Mouse (Mus musculus) cerebellum, adult 9-10 months (tissue): ENCODE data around the gene Dlg2.
"Not testable (repeated sequence)": the region's sequence is repeated elsewhere in the genome, so short reads cannot be mapped to it uniquely, and the experiment has no call there.

Experiments
- DNase-seq: peaks from one replicate; pipeline ENCODE4 v3.0.0; 2022

The Dlg2 gene

DNA sequence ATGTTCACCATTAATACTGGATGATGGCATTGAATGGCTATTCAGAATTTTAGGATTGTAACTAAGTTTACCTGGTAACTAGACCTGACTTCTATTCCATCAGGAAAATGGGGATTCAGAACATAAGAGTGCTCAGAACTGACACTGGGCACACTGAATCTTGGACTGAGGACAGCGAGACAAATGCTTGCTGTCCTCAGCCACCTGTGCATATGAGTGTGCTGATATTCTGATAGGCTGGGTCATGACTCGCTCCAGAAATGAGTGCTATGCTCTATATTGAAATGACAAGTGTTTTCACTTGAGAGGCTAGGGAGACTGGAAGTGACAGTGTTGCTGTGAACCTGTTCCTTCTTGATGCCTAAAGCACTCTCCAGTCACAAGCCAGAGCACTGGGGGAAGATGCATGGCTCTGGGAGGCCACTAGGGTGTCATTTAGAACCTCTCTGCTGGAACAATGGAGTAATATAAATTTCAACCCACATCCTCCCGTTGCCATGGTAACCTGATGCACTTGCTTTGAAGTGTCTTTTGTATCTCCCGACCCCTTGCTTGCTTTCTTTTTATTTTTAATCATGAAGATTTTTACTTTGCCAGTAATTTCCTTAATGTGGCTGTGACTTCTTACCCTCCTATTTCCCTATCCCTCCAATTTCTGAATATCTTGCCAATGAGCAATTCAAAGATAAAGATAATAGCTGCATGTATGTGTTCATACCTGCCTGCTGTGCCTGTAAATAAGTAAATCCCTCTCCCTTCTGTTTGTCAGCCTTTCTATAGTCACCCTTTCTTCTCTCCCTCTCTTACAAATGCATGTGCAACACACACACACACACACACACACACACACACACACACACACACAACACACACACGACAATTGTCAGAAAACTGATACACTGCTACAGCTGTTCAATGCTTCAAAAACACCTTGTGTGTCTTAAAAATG, 367.1 kb downstream of the Dlg2 start:
- DNase-seq: peak; percentile 13

DNA sequence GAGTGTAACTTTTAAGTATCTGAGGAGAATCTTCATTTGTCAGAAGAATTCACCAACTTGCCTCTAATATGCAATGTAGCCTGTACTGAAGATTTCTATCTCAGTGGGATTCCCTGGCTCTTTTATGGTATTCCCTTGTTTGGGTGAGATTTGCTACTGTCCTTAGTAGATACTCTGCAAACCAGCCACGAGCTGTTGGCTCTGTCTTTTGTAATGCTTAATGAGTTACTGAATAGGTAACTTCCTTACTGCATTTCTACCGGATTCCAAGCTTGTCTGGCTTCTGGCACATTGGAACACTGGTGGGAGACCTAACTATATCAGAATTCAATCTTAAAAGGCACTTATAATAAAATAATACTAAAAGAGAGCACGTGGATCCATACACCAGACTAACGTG, 400.3 kb downstream of the Dlg2 start:
- not testable (repeated sequence) for DNase-seq

DNA sequence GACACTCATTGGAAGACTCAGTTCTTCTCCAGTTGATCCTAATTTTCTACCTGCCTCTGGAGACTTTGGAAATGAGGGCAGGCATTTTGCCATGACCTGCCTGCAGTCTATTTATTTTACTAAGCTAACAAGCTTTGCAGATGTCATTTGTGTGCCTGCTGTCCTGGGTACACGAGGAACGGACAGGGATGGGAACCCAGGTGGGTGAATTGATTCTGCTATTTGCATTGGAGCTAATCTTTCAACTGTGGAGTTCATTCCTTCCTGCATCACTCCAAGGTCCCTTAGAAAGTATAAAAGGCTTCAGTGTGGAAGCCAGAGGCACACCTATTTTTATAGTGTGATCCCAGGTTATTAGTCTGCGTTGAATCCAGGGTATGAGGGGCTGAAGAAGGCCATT, 406.3 kb downstream of the Dlg2 start:
- peak; percentile 16 for DNase-seq

DNA sequence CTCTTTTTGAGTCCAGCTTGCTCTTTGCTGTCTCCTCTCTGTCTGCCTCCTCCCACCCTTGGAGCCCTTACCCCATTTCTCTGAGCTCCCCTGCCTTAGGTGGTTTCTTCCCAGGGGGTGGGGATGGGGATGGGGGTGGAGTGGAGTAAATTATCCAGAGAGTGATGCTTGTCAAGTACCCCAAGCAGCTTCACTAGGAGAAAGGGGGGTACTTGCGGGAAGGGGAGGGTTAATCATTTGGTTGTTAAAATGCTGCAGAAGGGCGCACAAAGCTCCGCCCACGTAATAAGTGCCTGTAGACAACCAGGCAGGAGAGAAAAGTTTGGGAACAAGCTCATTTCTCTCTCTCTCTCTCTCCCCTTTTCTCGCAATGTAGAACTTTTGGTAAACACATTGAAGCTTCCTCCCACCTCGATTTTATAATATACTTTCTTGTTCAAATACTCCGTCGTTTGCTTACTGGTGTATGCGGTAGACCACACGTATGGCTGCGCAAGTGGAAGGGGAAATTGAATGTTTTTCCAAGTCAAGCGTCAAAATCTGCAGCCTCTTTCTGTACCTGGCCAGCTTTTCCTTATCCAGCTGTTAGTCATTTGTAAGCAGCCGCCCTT, 410.0 kb downstream of the Dlg2 start:
- no peak for DNase-seq

DNA sequence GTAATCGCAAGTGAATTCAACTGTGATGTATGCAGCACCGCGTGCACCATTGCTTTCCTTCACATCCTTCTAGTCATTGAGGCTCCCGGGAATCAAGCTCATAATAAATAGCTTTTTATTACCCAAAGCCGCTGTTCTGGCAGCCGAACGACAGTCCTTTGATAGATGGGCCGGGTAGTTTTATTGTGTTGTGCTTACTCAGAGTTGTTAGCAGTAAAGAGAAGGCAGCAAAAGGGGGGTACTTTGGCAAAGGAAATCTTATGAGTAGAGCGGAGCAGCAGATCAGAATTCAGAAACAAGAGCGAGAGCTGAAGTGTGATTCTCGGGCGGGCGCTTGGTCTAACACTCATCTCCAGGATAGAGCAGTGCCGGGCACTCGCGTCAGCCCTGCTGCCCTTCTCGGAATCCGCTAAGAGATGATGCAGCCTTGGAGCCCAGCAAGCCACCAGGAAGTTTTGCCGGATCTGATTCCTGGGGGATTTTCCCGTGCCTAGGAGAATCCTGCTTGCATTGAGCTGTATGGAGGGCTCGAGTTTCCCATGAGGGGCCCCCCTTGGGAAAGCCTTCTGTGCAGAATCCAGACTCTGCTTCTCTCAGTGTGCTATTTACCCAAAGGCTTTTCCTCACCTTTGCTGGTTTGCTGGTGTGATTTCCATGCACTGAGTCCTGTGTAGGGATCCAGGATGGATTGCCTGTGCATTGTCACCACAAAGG, 410.7 kb downstream of the Dlg2 start:
- peak; percentile 36 for DNase-seq

- peak; percentile 14 for DNase-seq
Measured at GRCm38 (mm10) chr7:90927441-90927840, 451.0 kb downstream of the Dlg2 start.

DNA sequence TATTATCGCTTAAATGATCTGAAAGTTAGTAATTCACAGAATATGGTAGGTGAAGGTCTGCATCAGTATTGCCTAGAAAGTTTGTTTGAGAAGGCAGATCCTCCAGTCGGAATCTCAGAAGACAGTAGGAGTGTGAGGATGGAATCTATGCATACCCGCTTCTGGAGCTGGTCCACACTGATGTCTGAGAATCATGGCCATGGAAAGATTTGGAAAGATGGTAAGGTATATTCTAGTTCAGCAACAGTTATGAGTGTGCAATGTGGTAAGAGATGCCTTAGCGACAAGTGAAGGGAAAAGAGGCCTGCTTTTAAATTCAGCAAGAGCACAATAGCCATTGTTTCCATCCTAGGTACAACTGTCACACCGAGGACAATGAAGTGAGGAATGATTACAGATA, 464.3 kb downstream of the Dlg2 start:
- no peak for DNase-seq

GRCm38 (mm10) chr7:90947073-90947472, 470.6 kb downstream of the Dlg2 start:
- no peak for DNase-seq

DNA sequence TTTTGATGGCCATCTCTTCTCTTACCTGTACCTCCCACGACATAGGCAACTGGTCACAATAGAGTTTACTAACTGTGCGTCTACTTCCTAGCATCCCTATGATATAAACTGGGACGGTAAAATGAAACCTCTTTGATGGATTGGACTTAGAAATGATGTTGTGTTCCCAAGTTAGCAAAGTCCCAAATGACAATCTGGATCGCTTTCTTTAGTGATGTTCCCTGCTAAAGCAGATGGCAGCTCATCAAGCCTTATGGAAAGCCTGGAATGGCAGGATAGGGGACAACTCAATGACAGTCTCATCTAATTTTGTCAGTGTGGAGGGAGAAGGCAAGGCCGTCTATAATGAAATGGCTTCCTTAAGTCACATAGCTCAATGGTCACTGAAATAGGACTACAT, 472.7 kb downstream of the Dlg2 start:
- DNase-seq: no peak

- DNase-seq: no peak
Measured at GRCm38 (mm10) chr7:90977241-90977640, 500.8 kb downstream of the Dlg2 start.

DNA sequence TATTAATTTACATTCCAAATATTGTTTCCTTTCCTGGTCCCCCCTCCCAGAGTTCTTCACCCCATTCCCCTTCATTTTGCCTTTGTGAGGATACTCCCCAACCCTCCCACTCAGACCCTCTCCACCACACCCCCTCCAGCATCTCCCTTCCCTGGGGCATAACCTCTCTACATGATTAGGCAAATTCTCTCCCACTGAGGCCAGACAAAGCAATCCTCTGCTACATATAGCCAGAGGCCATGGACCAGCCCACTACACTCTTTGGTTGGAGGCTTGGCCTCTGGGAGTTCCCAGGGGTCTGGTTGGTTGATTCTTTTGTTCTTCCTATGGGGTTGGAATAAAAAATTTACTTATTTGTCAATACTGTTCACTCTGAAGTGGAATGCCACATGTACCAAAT, 505.6 kb downstream of the Dlg2 start:
- no peak for DNase-seq

DNA sequence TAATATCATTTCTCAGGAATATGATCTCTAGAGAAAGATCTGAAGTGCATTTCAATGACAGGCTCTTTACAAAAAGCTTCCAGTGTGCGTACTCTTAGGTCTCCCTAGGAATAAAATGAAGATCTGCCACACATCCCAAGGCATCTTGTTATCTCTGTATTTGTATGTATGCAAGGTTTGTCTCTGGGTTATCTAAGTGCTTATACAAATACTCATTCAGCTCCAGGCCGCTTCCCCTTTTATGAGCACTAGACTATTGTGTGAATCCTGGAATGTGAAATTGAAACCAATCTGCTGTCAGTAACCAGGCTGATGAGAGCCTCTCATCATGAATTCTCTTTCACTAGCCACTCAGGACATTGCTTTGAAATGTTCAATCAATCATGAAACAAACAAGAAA, 534.2 kb downstream of the Dlg2 start:
- no peak for DNase-seq

GRCm38 (mm10) chr7:91044998-91045741, 568.7 kb downstream of the Dlg2 start:
- DNase-seq: no peak

DNA sequence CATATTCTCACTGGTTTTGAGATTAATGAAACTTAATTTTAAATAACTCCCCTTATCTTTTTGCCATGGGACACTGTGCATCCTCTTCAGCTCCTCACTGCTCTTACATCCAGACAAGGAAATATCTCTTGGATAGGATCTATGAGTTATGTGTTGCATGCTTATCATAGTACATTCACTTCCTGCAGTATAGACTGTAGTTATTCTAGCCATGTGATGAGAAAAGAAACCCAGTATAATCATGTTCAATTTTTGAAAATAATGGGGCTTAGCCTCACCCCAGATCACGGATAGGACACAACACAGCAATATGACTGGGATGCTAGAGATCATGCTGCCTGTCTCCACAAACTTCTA, 569.2 kb downstream of the Dlg2 start:
- DNase-seq: no peak

DNA sequence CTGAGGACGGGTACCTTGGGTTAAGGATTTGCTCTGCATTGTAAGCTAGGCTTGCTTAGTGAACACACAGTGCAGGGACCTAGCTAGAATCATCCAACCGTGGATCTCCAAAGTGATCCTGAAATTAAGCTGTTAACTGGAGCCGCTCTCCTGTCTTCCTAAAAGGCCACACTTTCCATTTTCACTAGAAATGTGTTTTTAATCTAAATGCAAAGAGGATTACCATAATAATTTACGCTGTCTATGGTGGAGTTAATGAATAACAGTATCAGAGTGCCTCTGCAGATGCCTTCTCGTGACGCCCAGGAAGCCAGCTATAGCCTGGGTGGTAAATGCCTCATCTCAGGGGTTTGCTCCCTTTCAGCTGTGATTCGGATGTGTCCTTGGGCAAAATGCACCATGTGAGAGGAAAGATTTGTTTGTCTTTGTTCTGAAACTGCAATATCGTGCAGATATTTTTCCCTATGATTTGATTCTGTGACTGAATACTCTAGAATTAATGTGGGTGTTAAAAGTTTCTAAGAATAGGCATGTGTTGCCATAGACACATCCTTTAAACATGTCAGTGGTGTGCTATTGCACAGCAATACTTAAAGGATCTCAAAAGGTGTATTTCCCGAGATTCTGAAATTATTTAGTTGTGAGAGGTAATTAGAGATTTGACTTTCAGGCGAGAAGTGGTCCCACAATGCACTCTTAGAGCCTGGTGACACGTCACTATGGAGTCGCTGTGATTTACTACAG, 587.0 kb downstream of the Dlg2 start:
- DNase-seq: no peak

DNA sequence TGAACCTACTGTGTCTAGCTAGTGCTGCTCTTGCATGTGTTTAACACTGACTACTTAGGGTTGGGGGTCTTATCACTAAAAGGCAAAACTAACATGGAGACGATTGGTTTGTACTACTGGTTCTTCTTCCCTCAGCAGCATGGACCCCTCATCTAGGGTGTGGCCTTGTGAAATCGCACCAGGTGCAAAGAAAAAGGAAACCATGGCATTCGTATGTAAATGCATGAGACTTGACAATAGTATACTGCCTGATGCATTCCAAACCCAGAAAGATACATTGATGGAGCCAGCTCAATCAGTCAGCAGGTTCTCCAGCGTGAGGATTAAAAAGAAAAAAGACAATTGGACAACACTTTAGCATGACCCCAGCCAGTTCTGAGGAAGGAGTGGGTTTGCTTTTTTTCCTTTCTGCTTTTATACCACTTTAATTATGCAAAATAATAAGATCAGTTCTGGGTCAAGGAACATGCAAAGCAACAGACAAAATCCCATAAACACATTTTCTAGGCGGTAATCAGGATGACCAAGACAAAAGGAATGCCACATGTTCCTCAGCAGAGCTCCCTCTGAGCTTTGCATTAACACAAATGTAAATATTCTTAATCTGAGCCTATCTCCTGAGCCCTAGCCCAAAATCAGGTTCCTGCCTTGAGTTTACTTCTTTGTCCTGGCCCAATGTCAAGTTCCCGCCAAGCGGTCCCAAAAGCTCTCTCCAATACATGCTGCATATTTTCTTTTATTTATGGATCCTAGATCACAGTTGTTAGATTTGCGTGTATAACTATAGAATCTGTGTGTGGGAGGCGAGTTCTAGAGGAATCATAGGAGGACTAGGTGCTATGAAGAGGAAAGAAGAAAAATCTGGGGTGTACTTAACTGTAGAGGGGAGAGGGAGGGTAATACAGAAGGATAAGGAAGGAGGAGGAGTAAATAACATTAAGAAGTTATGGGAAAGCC, 595.6 kb downstream of the Dlg2 start:
- no peak for DNase-seq

DNA sequence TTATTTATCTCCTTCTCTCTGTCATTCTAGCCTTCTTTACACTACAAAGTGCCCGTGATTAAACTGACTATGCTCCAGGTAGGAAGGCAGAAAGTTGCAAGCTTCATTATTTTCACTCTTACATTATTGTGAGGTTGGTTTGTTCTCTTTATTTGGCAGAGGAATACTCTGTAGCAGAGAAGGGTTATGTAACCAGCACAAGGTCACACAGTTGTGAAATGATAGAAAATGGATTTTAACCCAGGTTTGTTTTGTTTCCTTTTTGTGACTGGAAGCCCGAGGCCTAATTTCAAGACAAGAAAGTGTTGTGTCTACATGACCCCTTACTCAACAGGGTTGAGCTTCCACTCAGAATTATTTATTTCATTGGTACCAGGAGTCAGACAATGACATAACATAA, 609.6 kb downstream of the Dlg2 start:
- DNase-seq: no peak

- no peak for DNase-seq
Measured at GRCm38 (mm10) chr7:91089211-91089930, 612.9 kb downstream of the Dlg2 start.

GRCm38 (mm10) chr7:91090317-91090829, 613.9 kb downstream of the Dlg2 start:
- no peak for DNase-seq
